ENCODE assay signal across 8 mouse cellular contexts in genomic region chr1:134405509-134406413, GRCm38 (mm10). TPM values are rescaled to one million over a fixed set of nuclear protein-coding genes. Genes with fewer than 3 reads are reported as not detected.
A peak's percentile ranks its signal among the peaks of the same experiment; 100 is the strongest.
DNase-seq lines count a peak whose midpoint lies in the region; ATAC-seq and TF ChIP-seq lines count a peak whose summit lies in the region.

TSS of gene Cyb5r1 (plus strand) at chr1:134405559.

- no peaks in the 10 kb centered on the region for H3K9me3 ChIP-seq in embryonic facial prominence, embryonic 14.5 days (ENCODE audit: control insufficient read depth, low read length)
- no peaks in the 10 kb centered on the region for H3K9me3 ChIP-seq in limb, embryonic 12.5 days
- no peaks in the 10 kb centered on the region for H3K9me3 ChIP-seq in midbrain, embryonic 14.5 days (ENCODE audit: control insufficient read depth, low read length)

- peak within 1 kb of the TSS; percentile 91 for H3K4me2 ChIP-seq in embryonic facial prominence, embryonic 14.5 days (ENCODE audit: low read depth, low read length)
- H3K4me2 ChIP-seq in limb, embryonic 12.5 days: peak within 1 kb of the TSS; percentile 82
- H3K4me2 ChIP-seq in midbrain, embryonic 14.5 days (ENCODE audit: low read length): peak within 1 kb of the TSS; percentile 75

- H3K4me3 ChIP-seq in embryonic facial prominence, embryonic 14.5 days (ENCODE audit: low read depth, low read length): peak within 1 kb of the TSS; percentile 81
- H3K4me3 ChIP-seq in kidney, adult 2 months (ENCODE audit: insufficient read depth, low read depth, low read length): peak within 1 kb of the TSS; percentile 62
- peak within 1 kb of the TSS; percentile 79 for H3K4me3 ChIP-seq in limb, embryonic 12.5 days (replicated peaks)
- peak within 1 kb of the TSS; percentile 70 for H3K4me3 ChIP-seq in midbrain, embryonic 14.5 days (replicated peaks; ENCODE audit: low read depth, low read length)
- H3K4me3 ChIP-seq in spleen, adult 2 months (ENCODE audit: extremely low read depth, insufficient read depth, insufficient read length): peak within 1 kb of the TSS; percentile 72

- no peak for TF ChIP-seq POLR2A in kidney, adult 2 months (IDR thresholded peaks at IDR 0.05; ENCODE audit: low read depth, low read length)
- no peak for TF ChIP-seq POLR2A in spleen, adult 2 months (IDR thresholded peaks at IDR 0.05; ENCODE audit: low read depth, low read length)

- peak within 1 kb of the TSS; percentile 72 for H3K27ac ChIP-seq in embryonic facial prominence, embryonic 14.5 days (replicated peaks; ENCODE audit: low read depth, low read length)
- peak within 1 kb of the TSS; percentile 51 for H3K27ac ChIP-seq in kidney, adult 2 months (ENCODE audit: insufficient read depth, low read depth, low read length)
- H3K27ac ChIP-seq in limb, embryonic 12.5 days: peak within 1 kb of the TSS; percentile 74
- 0 out of 2 replicates have a peak within 1 kb of the TSS, but pooled peaks have one; percentile 32 for H3K27ac ChIP-seq in midbrain, embryonic 14.5 days (replicated peaks; ENCODE audit: low read depth, low read length)
- peak within 1 kb of the TSS; percentile 71 for H3K27ac ChIP-seq in spleen, adult 2 months (ENCODE audit: insufficient read depth, low read length)

- peak; percentile 83 for DNase-seq in 3T3-L1 (ENCODE audit: low read depth, low spot score)
- peak; percentile 83 for DNase-seq in adrenal gland, postnatal 25 days
- peak; percentile 93 for DNase-seq in embryonic facial prominence, embryonic 14.5 days (ENCODE audit: low spot score)
- DNase-seq in heart, adult 18-20 months: peak; percentile 90
- DNase-seq in kidney, adult 2 months: peak; percentile 88
- DNase-seq in midbrain, embryonic 14.5 days: peak; percentile 82
- DNase-seq in spleen, adult 2 months (ENCODE audit: low read depth in 1 of 2, low spot score in 2 of 2): peak; percentile 41 to 69

- ATAC-seq in embryonic facial prominence, embryonic 14.5 days (ENCODE audit: low read depth): peak; percentile 97
- peak; percentile 99 for ATAC-seq in limb, embryonic 12.5 days (ENCODE audit: insufficient number of reproducible peaks, insufficient read depth, low FRiP score, low TSS enrichment, low read depth)
- peak; percentile 89 for ATAC-seq in midbrain, embryonic 14.5 days (ENCODE audit: low FRiP score, low TSS enrichment)

- peak within 1 kb of the TSS; percentile 78 for H3K9ac ChIP-seq in embryonic facial prominence, embryonic 14.5 days (ENCODE audit: low read depth, low read length)
- peak within 1 kb of the TSS; percentile 71 for H3K9ac ChIP-seq in limb, embryonic 12.5 days (replicated peaks)
- H3K9ac ChIP-seq in midbrain, embryonic 14.5 days (replicated peaks; ENCODE audit: low read length): peak within 1 kb of the TSS; percentile 65

- peaks cover 29% of the 10 kb centered on the region for H3K36me3 ChIP-seq in embryonic facial prominence, embryonic 14.5 days (ENCODE audit: control insufficient read depth, insufficient read depth, low read length)
- H3K36me3 ChIP-seq in kidney, adult 2 months (ENCODE audit: control insufficient read depth, insufficient read depth, low read length): no peaks in the 10 kb centered on the region
- peaks cover 31% of the 10 kb centered on the region for H3K36me3 ChIP-seq in limb, embryonic 12.5 days
- H3K36me3 ChIP-seq in midbrain, embryonic 14.5 days (ENCODE audit: control insufficient read depth, insufficient read depth, low read length): 0 out of 2 replicates have a peak, but pooled peaks cover 10% of the 10 kb centered on the region
- H3K36me3 ChIP-seq in spleen, adult 2 months (ENCODE audit: control insufficient read depth, insufficient read depth, low read length): peaks cover 3% of the 10 kb centered on the region; the same call in 1 of the 2 replicates

- WGBS in embryonic facial prominence, embryonic 14.5 days: under 1% methylated on average over 37 of the region's 43 CpGs
- under 1% methylated on average over 43 of the region's 43 CpGs for WGBS in kidney, adult 2 months
- WGBS in limb, embryonic 12.5 days: under 1% methylated on average over 43 of the region's 43 CpGs
- 2% methylated on average over 43 of the region's 43 CpGs for whole genome bisulfite sequencing in midbrain, embryonic 14.5 days
- WGBS in spleen, adult 2 months: under 1% methylated on average over 43 of the region's 43 CpGs

- peaks cover 8% of the 10 kb centered on the region; the same call in 1 of the 2 replicates for H3K4me1 ChIP-seq in embryonic facial prominence, embryonic 14.5 days (ENCODE audit: control insufficient read depth, insufficient read depth, low read length)
- peaks cover 5% of the 10 kb centered on the region; the same call in 1 of the 2 replicates for H3K4me1 ChIP-seq in kidney, adult 2 months (ENCODE audit: control insufficient read depth, insufficient read depth, low read length)
- H3K4me1 ChIP-seq in limb, embryonic 12.5 days (replicated peaks): peaks cover 10% of the 10 kb centered on the region
- 0 out of 2 replicates have a peak, but pooled peaks cover 4% of the 10 kb centered on the region for H3K4me1 ChIP-seq in midbrain, embryonic 14.5 days (ENCODE audit: control insufficient read depth, insufficient read depth, low read length)
- H3K4me1 ChIP-seq in spleen, adult 2 months (ENCODE audit: control insufficient read depth, insufficient read depth, insufficient read length): peaks cover 3% of the 10 kb centered on the region; the same call in 1 of the 2 replicates

- TF ChIP-seq CTCF in kidney, adult 2 months (conservative IDR thresholded peaks at IDR 0.05; ENCODE audit: insufficient read depth, insufficient read length, low read depth, low read length): no peak
- no peak for TF ChIP-seq CTCF in spleen, adult 2 months (IDR thresholded peaks at IDR 0.05; ENCODE audit: extremely low read depth, insufficient read depth, insufficient read length, insufficient replicate concordance)

- H3K27me3 ChIP-seq in embryonic facial prominence, embryonic 14.5 days (replicated peaks; ENCODE audit: control insufficient read depth, insufficient read depth, low read length): no peaks in the 10 kb centered on the region
- H3K27me3 ChIP-seq in kidney, adult 2 months (replicated peaks; ENCODE audit: control insufficient read depth, insufficient read depth, low read length): no peaks in the 10 kb centered on the region
- H3K27me3 ChIP-seq in limb, embryonic 12.5 days: no peaks in the 10 kb centered on the region
- H3K27me3 ChIP-seq in midbrain, embryonic 14.5 days (ENCODE audit: control insufficient read depth, insufficient read depth, low read length): no peaks in the 10 kb centered on the region
- H3K27me3 ChIP-seq in spleen, adult 2 months (ENCODE audit: control insufficient read depth, insufficient read depth, low read length): no peaks in the 10 kb centered on the region

RNA-seq across cellular contexts. Expression of gene Cyb5r1, which starts in this region (rescaled TPM):
- total RNA-seq in adrenal gland, postnatal 25 days (2021): 51.2 and 62.0 TPM in 2 replicates
- polyA plus RNA-seq in embryonic facial prominence, embryonic 14.5 days (2014; fragmentation: Nextera tagmentation; extraction: Ambion mirVana): 29.9 and 31.5 TPM in 2 replicates
- total RNA-seq in heart, adult 18-20 months (2021): 10 to 100 TPM; 27.4 to 28.0 TPM
- 41.9 and 56.8 TPM in 2 replicates for polyA plus RNA-seq in kidney, adult 2 months (2012; rRNA removed)
- 42.6 and 44.0 TPM in 2 replicates for polyA plus RNA-seq in limb, embryonic 12.5 days (2016; fragmentation: Nextera tagmentation; extraction: Ambion mirVana)
- 9.0 and 9.2 TPM in 2 replicates for polyA plus RNA-seq in midbrain, embryonic 14.5 days (2014; fragmentation: Nextera tagmentation; extraction: Ambion mirVana)
- 46.0 and 46.4 TPM in 2 replicates for polyA plus RNA-seq in spleen, adult 2 months (2012; rRNA removed)

Comparison
In these comparisons a context has a peak if more than half of its experiments do, and no peak if none do; other contexts are left out.
1. Peak in every context shown above with its lines: DNase-seq, ATAC-seq, H3K4me3 ChIP-seq and H3K27ac ChIP-seq.